Comparison of ENCODE assay signal across 23 mouse cellular contexts in genomic region chr9:67176073-67176472, GRCm38 (mm10).
DNase-seq lines count a peak whose midpoint lies in the region; ATAC-seq and TF ChIP-seq lines count a peak whose summit lies in the region.
"Had no signal": no experiment of that assay in that cellular context is flagged by ENCODE, and none has a peak within 500 bp of the region (broad histone marks: within the 10 kb centered on the region; RNA-seq: fewer than 3 reads in every experiment).

No protein-coding gene starts in this region.

- TF ChIP-seq POLR2A in limb, embryonic 14.5 days (IDR thresholded peaks at IDR 0.05; ENCODE audit: borderline replicate concordance, extremely low read depth, insufficient read depth, insufficient read length) = no peak

- peaks cover 39% of the 10 kb centered on the region for H3K4me1 ChIP-seq in embryonic facial prominence, embryonic 15.5 days
- peaks cover 50% of the 10 kb centered on the region for H3K4me1 ChIP-seq in limb, embryonic 14.5 days (ENCODE audit: control insufficient read depth, insufficient read depth, low read length)
- H3K4me1 ChIP-seq in midbrain, embryonic 14.5 days (ENCODE audit: control insufficient read depth, insufficient read depth, low read length) = no peaks in the 10 kb centered on the region
- H3K4me1 ChIP-seq: forebrain, embryonic 15.5 days; neural tube, embryonic 15.5 days had no signal

- DNase-seq in thymus, postnatal 0 days (ENCODE audit: low spot score) = peak; percentile 9
- no peak for DNase-seq in thymus, postnatal 10 days (ENCODE audit: low spot score in 2 of 2)
- DNase-seq in limb, embryonic 14.5 days (ENCODE audit: low spot score) = peak; percentile 51
- DNase-seq in left cerebral cortex, adult 2 months (ENCODE audit: extremely low spot score in 1 of 2, low spot score in 2 of 2) = no peak
- no peak for DNase-seq in midbrain, embryonic 14.5 days
- no peak for DNase-seq in layer of hippocampus, adult 9-11 months
- DNase-seq: adrenal gland, postnatal 10 days; cerebellum, adult 18-20 months; cerebellum, postnatal 14 days; kidney, adult 9 months; kidney, postnatal 14 days; layer of hippocampus, postnatal 36 days; lung, postnatal 10 days; thymus, postnatal 14 days had no signal

- TF ChIP-seq CTCF in left cerebral cortex, adult 2 months (IDR thresholded peaks at IDR 0.05) = no peak

- ATAC-seq in embryonic facial prominence, embryonic 15.5 days (ENCODE audit: insufficient number of reproducible peaks, low FRiP score, low TSS enrichment, low read depth) = 0 out of 2 replicates have a peak, but pooled peaks have one; percentile 11
- no peak; the same call in 1 of the 2 replicates for ATAC-seq in limb, embryonic 14.5 days (ENCODE audit: low FRiP score, low read depth)
- no peak for ATAC-seq in midbrain, embryonic 14.5 days (ENCODE audit: low FRiP score, low TSS enrichment)
- ATAC-seq: activated CD4-positive, CD25-positive, alpha-beta regulatory T cell, adult 4 months; forebrain, embryonic 15.5 days had no signal

- no peak overlapping the region for H3K4me3 ChIP-seq in embryonic facial prominence, embryonic 15.5 days (replicated peaks)
- no peak overlapping the region for H3K4me3 ChIP-seq in limb, embryonic 14.5 days (replicated peaks; ENCODE audit: low read length)
- H3K4me3 ChIP-seq in left cerebral cortex, adult 2 months = no peak overlapping the region
- no peak overlapping the region for H3K4me3 ChIP-seq in midbrain, embryonic 14.5 days (replicated peaks; ENCODE audit: low read depth, low read length)
- H3K4me3 ChIP-seq: erythroblast, embryonic 14.5 days; forebrain, embryonic 15.5 days; hindbrain, embryonic 12.5 days; layer of hippocampus, adult 2 months; neural tube, embryonic 15.5 days had no signal

- intact Hi-C loops in left cerebral cortex, adult 2 months (cut with DNase I) = no loop called here

- no peaks in the 10 kb centered on the region for H3K27me3 ChIP-seq in embryonic facial prominence, embryonic 15.5 days
- H3K27me3 ChIP-seq in limb, embryonic 14.5 days (ENCODE audit: control insufficient read depth, insufficient read depth, low read length) = no peaks in the 10 kb centered on the region
- no peaks in the 10 kb centered on the region for H3K27me3 ChIP-seq in midbrain, embryonic 14.5 days (ENCODE audit: control insufficient read depth, insufficient read depth, low read length)
- H3K27me3 ChIP-seq: forebrain, embryonic 15.5 days; hindbrain, embryonic 12.5 days; neural tube, embryonic 15.5 days had no signal

- H3K9ac ChIP-seq in embryonic facial prominence, embryonic 15.5 days = no peak overlapping the region
- H3K9ac ChIP-seq in limb, embryonic 14.5 days (ENCODE audit: low read depth, low read length, severe bottlenecking) = no peak overlapping the region
- no peak overlapping the region for H3K9ac ChIP-seq in midbrain, embryonic 14.5 days (replicated peaks; ENCODE audit: low read length)
- H3K9ac ChIP-seq: forebrain, embryonic 15.5 days; hindbrain, embryonic 12.5 days; neural tube, embryonic 15.5 days had no signal

- H3K36me3 ChIP-seq in embryonic facial prominence, embryonic 15.5 days = no peaks in the 10 kb centered on the region
- H3K36me3 ChIP-seq in limb, embryonic 14.5 days (ENCODE audit: control insufficient read depth, insufficient read depth, low read length) = no peaks in the 10 kb centered on the region
- H3K36me3 ChIP-seq in midbrain, embryonic 14.5 days (ENCODE audit: control insufficient read depth, insufficient read depth, low read length) = no peaks in the 10 kb centered on the region
- H3K36me3 ChIP-seq: forebrain, embryonic 15.5 days; hindbrain, embryonic 12.5 days; neural tube, embryonic 15.5 days had no signal

- no peak overlapping the region for H3K4me2 ChIP-seq in embryonic facial prominence, embryonic 15.5 days (replicated peaks)
- H3K4me2 ChIP-seq in limb, embryonic 14.5 days (replicated peaks; ENCODE audit: low read depth, low read length, severe bottlenecking) = no peak overlapping the region
- no peak overlapping the region for H3K4me2 ChIP-seq in midbrain, embryonic 14.5 days (ENCODE audit: low read length)
- H3K4me2 ChIP-seq: forebrain, embryonic 15.5 days; heart, embryonic 11.5 days; hindbrain, embryonic 12.5 days; midbrain, embryonic 11.5 days; neural tube, embryonic 15.5 days had no signal

- 44% methylated on average over 8 of the region's 8 CpGs for WGBS in embryonic facial prominence, embryonic 15.5 days
- 27% methylated on average over 8 of the region's 8 CpGs for WGBS in limb, embryonic 14.5 days
- WGBS in midbrain, embryonic 14.5 days = 88% methylated on average over 8 of the region's 8 CpGs

- peak overlapping the region; percentile 68 for H3K27ac ChIP-seq in embryonic facial prominence, embryonic 15.5 days (replicated peaks)
- peak overlapping the region; percentile 77 for H3K27ac ChIP-seq in limb, embryonic 14.5 days (replicated peaks; ENCODE audit: low read depth, low read length)
- no peak overlapping the region for H3K27ac ChIP-seq in left cerebral cortex, adult 2 months
- H3K27ac ChIP-seq in midbrain, embryonic 14.5 days (replicated peaks; ENCODE audit: low read depth, low read length) = no peak overlapping the region
- H3K27ac ChIP-seq: forebrain, embryonic 15.5 days; hindbrain, embryonic 12.5 days; layer of hippocampus, adult 2 months; neural tube, embryonic 15.5 days had no signal

- H3K9me3 ChIP-seq in embryonic facial prominence, embryonic 15.5 days (replicated peaks) = no peaks in the 10 kb centered on the region
- peaks cover 8% of the 10 kb centered on the region; the same call in 1 of the 2 replicates for H3K9me3 ChIP-seq in limb, embryonic 14.5 days (ENCODE audit: control insufficient read depth, low read length)
- 0 out of 2 replicates have a peak, but pooled peaks cover 4% of the 10 kb centered on the region for H3K9me3 ChIP-seq in midbrain, embryonic 14.5 days (ENCODE audit: control insufficient read depth, low read length)
- H3K9me3 ChIP-seq: forebrain, embryonic 15.5 days; neural tube, embryonic 15.5 days had no signal

Comparison
In these comparisons a context has a peak if more than half of its experiments do, and no peak if none do; other contexts are left out.
1. DNase-seq: peak in thymus, postnatal 0 days (single experiment) and limb, embryonic 14.5 days (single experiment); none in thymus, postnatal 10 days (0 of 2), left cerebral cortex, adult 2 months (0 of 2), midbrain, embryonic 14.5 days (single experiment) and layer of hippocampus, adult 9-11 months (single experiment).
2. H3K27ac ChIP-seq: peak in embryonic facial prominence, embryonic 15.5 days (single experiment) and limb, embryonic 14.5 days (single experiment); none in left cerebral cortex, adult 2 months (single experiment) and midbrain, embryonic 14.5 days (single experiment).